Mouse (Mus musculus) macrophage (primary cell): Measurements from ENCODE around the gene Slc25a3. TPM values are rescaled to one million over a fixed set of nuclear protein-coding genes. Genes with fewer than 3 reads are reported as not detected.

Source experiments
- H3K27ac ChIP-seq: fragments of 350-480 bp; formaldehyde crosslinking; 2 replicates; pipeline ENCODE4 v1.9.0; 2021
- H3K36me3 ChIP-seq: fragments of 350-480 bp; formaldehyde crosslinking; 2 replicates; pipeline ENCODE4 v1.9.0; 2021; ENCODE audit errors: inconsistent target
- H3K4me3 ChIP-seq: fragments of 350-480 bp; formaldehyde crosslinking; 2 replicates; pipeline ENCODE4 v1.9.0; 2021; ENCODE audit errors: inconsistent target
- H3K79me2 ChIP-seq: fragments of 350-480 bp; formaldehyde crosslinking; 2 replicates; pipeline ENCODE4 v1.9.0; 2021; ENCODE audit errors: inconsistent target
- WGBS: methylation state at CpG from one replicate; pipeline ENCODE4 v1.1.7; 2026; ENCODE audit warnings: inconsistent platforms; ENCODE audit not compliant: missing documents; 5-methylcytosine and 5-hydroxymethylcytosine counted together
- polyA plus RNA-seq: library from polyadenylated mRNA; stranded (reverse); fragments of 250-400 nt; gene quantifications from 3 replicates; pipeline ENCODE4 v1.2.4, GENCODE M21; 2018; ENCODE audit warnings: inconsistent platforms

Slc25a3 gene
- polyA plus RNA-seq, 1 experiment from 2014 or later, result 239 TPM

- Histone ChIP-seq H3K27ac (no peak overlapping the region), H3K36me3 (no peaks in the 10 kb centered on the region), H3K79me2 (no peaks in the 10 kb centered on the region; the same call in 1 of the 2 replicates), H3K4me3 (no peak overlapping the region)
- 94% methylated on average over 1 of the region's 1 CpGs for WGBS
Observed at GRCm38 (mm10) chr10:91128551-91129160, 4.8 kb upstream of the Slc25a3 start.

GRCm38 (mm10) chr10:91127395-91127794 is 3.5 kb upstream of the Slc25a3 start:
- H3K4me3 ChIP-seq, result no peak overlapping the region
- H3K27ac ChIP-seq, result no peak overlapping the region
- 82% methylated on average over 2 of the region's 2 CpGs for WGBS
- H3K36me3 ChIP-seq, result no peaks in the 10 kb centered on the region
- H3K79me2 ChIP-seq, result peaks cover 13% of the 10 kb centered on the region

DNA sequence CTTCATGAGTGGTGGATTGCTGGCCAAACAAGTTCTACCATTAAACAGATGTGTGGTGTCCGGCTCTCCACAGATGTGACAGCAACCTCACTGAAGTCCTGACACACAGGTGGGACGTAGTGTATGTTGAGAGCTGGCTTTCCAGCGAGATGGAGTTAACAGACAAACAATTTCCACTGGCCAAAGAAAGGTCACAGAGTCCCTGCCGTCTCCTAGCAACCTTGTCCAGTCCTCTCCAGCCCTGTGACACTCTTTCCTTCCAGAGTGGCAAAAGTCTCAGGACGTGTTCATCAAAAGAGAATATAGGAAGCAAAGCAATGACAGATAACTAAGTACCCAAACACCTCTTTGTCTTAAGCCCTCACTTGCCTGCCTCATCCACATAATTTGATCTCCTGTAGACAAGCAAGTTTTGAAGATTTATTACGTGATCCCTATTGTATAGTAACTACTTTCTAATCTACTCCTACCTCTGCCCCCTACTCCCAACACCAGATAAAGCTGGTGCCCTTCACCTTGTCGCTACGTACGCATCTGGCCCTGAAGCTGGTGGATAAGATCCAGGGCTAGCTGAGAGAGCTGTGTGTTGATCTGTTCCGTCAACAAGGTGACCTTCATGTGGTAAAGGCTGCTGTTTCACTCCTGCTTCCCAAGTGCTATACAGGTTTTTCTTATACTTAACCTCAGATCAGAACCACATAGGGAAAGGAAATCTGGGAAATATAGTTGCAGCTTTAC is 2.9 kb upstream of the Slc25a3 start:
- Histone ChIP-seq H3K27ac (no peak overlapping the region), H3K36me3 (peaks cover 4% of the 10 kb centered on the region; the same call in 1 of the 2 replicates), H3K79me2 (peaks cover 19% of the 10 kb centered on the region), H3K4me3 (no peak overlapping the region)
- WGBS, result 94% methylated on average over 10 of the region's 10 CpGs

DNA sequence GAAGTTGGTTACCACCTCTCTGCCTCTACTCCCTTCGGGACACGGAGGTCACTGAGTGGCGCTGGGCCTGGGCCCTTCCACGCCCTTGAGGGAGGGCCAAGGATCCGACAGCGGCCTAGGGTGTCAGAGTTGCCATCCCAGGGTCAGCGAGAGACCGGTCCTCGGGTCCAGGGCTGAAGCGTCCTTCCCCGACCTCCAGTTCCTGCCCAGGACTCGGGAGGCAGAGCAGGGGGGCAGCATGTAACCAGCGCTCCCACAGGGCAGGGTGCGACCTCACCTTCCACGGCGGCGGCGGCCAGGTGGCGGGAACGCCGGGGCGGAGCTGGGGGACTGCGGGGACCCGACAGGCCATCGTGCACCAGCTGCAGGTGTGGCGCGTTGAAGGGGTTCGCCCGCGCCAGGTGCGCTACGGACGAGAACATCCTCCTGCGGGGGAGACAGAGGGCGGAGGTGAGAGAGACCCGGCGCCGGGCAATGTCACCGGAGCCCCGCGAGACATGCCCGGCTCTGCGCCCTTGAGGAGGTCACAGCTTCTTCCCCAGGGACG is 505 bp downstream of the Slc25a3 start:
- Histone ChIP-seq H3K4me3 (peak overlapping the region; percentile 79), H3K36me3 (peaks cover 38% of the 10 kb centered on the region), H3K27ac (peak overlapping the region; percentile 59), H3K79me2 (peaks cover 53% of the 10 kb centered on the region)
- WGBS, result 1% methylated on average over 35 of the region's 44 CpGs

DNA sequence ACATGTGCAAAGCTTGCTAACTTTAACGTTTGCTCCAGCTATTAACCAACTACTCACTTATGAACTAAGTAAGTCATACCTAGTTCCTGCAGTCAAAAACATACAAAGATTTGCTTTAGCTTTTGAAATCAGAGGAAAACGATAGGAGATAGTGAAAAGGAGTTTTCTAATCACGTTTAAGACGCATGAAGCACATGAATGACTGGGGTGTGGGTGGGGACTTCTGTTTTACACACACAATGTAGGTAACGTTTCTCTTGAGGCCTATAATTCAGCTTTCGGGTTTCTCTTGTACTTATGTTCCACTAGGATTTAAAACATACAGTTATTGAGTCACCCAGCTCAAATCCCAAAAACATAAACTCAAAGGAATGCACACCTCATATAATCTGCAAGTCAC is 1.2 kb downstream of the Slc25a3 start:
- H3K27ac ChIP-seq, result peak overlapping the region; percentile 59
- peaks cover 53% of the 10 kb centered on the region for H3K79me2 ChIP-seq
- WGBS, result 5% methylated on average over 6 of the region's 6 CpGs
- H3K4me3 ChIP-seq, result peak overlapping the region; percentile 79
- peaks cover 45% of the 10 kb centered on the region for H3K36me3 ChIP-seq

- 92% methylated on average over 12 of the region's 12 CpGs for WGBS
Observed at GRCm38 (mm10) chr10:91116958-91117357, 6.9 kb downstream of the Slc25a3 start.

GRCm38 (mm10) chr10:91109841-91110240 is 14.0 kb downstream of the Slc25a3 start:
- Histone ChIP-seq H3K27ac (no peak overlapping the region), H3K36me3 (peaks cover 17% of the 10 kb centered on the region; the same call in 1 of the 2 replicates), H3K4me3 (no peak overlapping the region), H3K79me2 (no peaks in the 10 kb centered on the region)
- 89% methylated on average over 4 of the region's 4 CpGs for WGBS

More at GRCm38 (mm10) chr10:91116958-91117357, 6.9 kb downstream of the Slc25a3 start:
- no peak overlapping the region for H3K27ac ChIP-seq
- H3K4me3 ChIP-seq, result no peak overlapping the region
- peaks cover 36% of the 10 kb centered on the region for H3K79me2 ChIP-seq
- peaks cover 84% of the 10 kb centered on the region for H3K36me3 ChIP-seq

GRCm38 (mm10) chr10:91105981-91106380 is 17.9 kb downstream of the Slc25a3 start:
- H3K36me3 ChIP-seq, result no peaks in the 10 kb centered on the region
- H3K27ac ChIP-seq, result no peak overlapping the region
- no peaks in the 10 kb centered on the region for H3K79me2 ChIP-seq
- H3K4me3 ChIP-seq, result no peak overlapping the region
- WGBS, result 92% methylated on average over 3 of the region's 3 CpGs

- H3K36me3 ChIP-seq, result no peaks in the 10 kb centered on the region
- H3K27ac ChIP-seq, result no peak overlapping the region
- 90% methylated on average over 14 of the region's 14 CpGs for WGBS
- no peaks in the 10 kb centered on the region for H3K79me2 ChIP-seq
- no peak overlapping the region for H3K4me3 ChIP-seq
Observed at GRCm38 (mm10) chr10:91102799-91103590, 20.9 kb downstream of the Slc25a3 start.

GRCm38 (mm10) chr10:91101936-91102335 is 21.9 kb downstream of the Slc25a3 start:
- Histone ChIP-seq H3K27ac (no peak overlapping the region), H3K4me3 (no peak overlapping the region), H3K79me2 (no peaks in the 10 kb centered on the region), H3K36me3 (no peaks in the 10 kb centered on the region)
- 96% methylated on average over 23 of the region's 25 CpGs for WGBS

- Histone ChIP-seq H3K36me3 (no peaks in the 10 kb centered on the region), H3K27ac (no peak overlapping the region), H3K4me3 (no peak overlapping the region), H3K79me2 (no peaks in the 10 kb centered on the region)
- 75% methylated on average over 1 of the region's 1 CpGs for WGBS
Observed at GRCm38 (mm10) chr10:91100101-91100500, 23.8 kb downstream of the Slc25a3 start.

DNA sequence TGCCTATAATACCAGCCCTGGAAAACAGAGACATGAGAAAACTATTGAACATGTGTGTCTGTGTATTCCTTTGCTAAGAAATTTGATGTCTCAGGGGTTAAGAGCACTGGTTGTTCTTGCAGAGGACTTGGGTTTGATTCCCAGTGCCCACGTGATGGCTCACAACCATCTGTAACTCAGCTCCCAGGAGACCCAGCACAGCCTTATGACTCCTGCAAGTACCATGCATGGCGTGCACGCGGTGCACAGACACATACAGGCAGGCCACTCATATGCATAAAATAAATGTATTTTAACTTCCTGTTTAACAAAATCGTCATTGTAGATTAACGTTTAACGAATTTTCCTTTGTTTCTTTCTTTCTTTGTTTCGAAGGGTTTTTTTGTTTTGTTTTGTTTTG is 25.8 kb downstream of the Slc25a3 start:
- WGBS, result 92% methylated on average over 8 of the region's 8 CpGs
- H3K36me3 ChIP-seq, result no peaks in the 10 kb centered on the region
- no peak overlapping the region for H3K4me3 ChIP-seq
- H3K79me2 ChIP-seq, result no peaks in the 10 kb centered on the region
- no peak overlapping the region for H3K27ac ChIP-seq

DNA sequence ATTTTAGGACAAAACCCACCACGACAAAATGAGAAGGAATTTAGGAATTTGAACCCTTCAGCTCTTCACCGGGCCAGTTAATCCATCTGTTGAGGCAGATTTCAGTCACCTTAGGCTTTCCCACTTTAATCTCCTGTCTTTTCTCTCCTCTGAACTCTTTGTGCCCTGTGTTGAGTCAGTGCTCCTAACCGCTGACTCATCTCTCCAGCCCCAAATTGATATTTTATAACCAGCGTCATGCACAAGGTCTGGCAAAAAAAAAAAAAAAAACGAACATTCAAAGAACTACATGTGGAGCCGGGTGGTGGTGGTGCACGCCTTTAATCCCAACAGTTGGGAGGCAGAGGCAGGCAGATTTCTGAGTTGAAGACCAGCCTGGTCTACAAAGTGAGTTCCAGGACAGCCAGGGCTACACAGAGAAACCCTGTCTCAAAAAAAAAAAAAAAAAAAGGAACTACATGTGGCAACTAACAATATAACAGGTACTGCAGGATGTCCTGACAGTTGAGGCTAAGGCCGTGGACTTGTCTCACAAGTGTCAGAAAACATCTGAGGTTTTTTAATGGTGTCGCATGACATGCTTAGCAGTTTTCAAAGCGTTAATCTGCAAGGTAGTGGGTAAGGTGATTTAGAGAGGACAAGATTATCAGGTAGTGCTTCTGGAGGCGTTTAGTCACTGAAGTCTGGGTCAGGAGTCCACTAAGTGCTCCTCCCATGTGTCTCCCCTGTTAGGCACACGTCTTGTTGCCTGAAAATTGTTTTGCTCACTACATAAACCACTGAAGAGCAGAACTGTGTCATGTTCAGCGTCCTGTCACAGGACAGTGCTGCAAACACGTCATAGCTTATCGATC is 29.4 kb downstream of the Slc25a3 start:
- H3K36me3 ChIP-seq, result no peaks in the 10 kb centered on the region
- no peaks in the 10 kb centered on the region for H3K79me2 ChIP-seq
- WGBS, result 68% methylated on average over 15 of the region's 15 CpGs
- no peak overlapping the region for H3K4me3 ChIP-seq
- H3K27ac ChIP-seq, result no peak overlapping the region

- no peak overlapping the region for H3K4me3 ChIP-seq
- WGBS, result 100% methylated on average over 4 of the region's 4 CpGs
Observed at GRCm38 (mm10) chr10:91092812-91093211, 31.0 kb downstream of the Slc25a3 start.

More at GRCm38 (mm10) chr10:91092812-91093211, 31.0 kb downstream of the Slc25a3 start:
- Histone ChIP-seq H3K36me3 (no peaks in the 10 kb centered on the region), H3K27ac (no peak overlapping the region), H3K79me2 (no peaks in the 10 kb centered on the region)
